Mouse (Mus musculus): ENCODE results near the gene Gm20075. TPM values are rescaled to one million over a fixed set of nuclear protein-coding genes. Genes with fewer than 3 reads are reported as not detected.
"Not testable (repeated sequence)": the region's sequence is repeated elsewhere in the genome, so short reads cannot be mapped to it uniquely, and the experiment has no call there.

Gm20075 gene
- 30.1 and 31.6 TPM in 2 replicates for polyA plus RNA-seq (2015; fragmentation: Nextera tagmentation; extraction: Ambion mirVana)

- H3K4me1 ChIP-seq (replicated peaks); H3K9me3 ChIP-seq; H3K4me3 ChIP-seq; H3K27me3 ChIP-seq; H3K4me2 ChIP-seq; H3K27ac ChIP-seq; ATAC-seq (ENCODE audit: low FRiP score); H3K36me3 ChIP-seq; H3K9ac ChIP-seq: not testable (repeated sequence)
- 90% methylated on average over 3 of the region's 3 CpGs for WGBS
Observed at GRCm38 (mm10) chr13:96081276-96081675, at the start of gene Gm20075. TSS of gene Gm20075 (minus strand) at chr13:96081376.

GRCm38 (mm10) chr13:96129081-96129480 lies 47.9 kb upstream of the Gm20075 start:
- peak overlapping the region; percentile 89 for H3K4me2 ChIP-seq

GRCm38 (mm10) chr13:96126669-96127068 lies 45.5 kb upstream of the Gm20075 start:
- 87% methylated on average over 6 of the region's 6 CpGs for WGBS
- Histone ChIP-seq H3K4me2 (no peak overlapping the region), H3K4me1 (replicated peaks) (peaks cover 26% of the 10 kb centered on the region), H3K4me3 (no peak overlapping the region), H3K9me3 (no peaks in the 10 kb centered on the region), H3K9ac (no peak overlapping the region), H3K27me3 (peaks cover 16% of the 10 kb centered on the region), H3K27ac (no peak overlapping the region), H3K36me3 (no peaks in the 10 kb centered on the region)
- ATAC-seq (ENCODE audit: low FRiP score): no peak

More at GRCm38 (mm10) chr13:96129081-96129480, 47.9 kb upstream of the Gm20075 start:
- H3K27ac ChIP-seq: peak overlapping the region; percentile 92
- H3K9ac ChIP-seq: peak overlapping the region; percentile 75; the same call in 1 of the 2 replicates
- no peaks in the 10 kb centered on the region for H3K9me3 ChIP-seq
- no peaks in the 10 kb centered on the region for H3K36me3 ChIP-seq
- 72% methylated on average over 3 of the region's 3 CpGs for WGBS
- H3K27me3 ChIP-seq: peaks cover 21% of the 10 kb centered on the region
- peaks cover 34% of the 10 kb centered on the region for H3K4me1 ChIP-seq (replicated peaks)
- peak overlapping the region; percentile 60 for H3K4me3 ChIP-seq
- ATAC-seq (ENCODE audit: low FRiP score): no peak

- no peak for ATAC-seq (ENCODE audit: low FRiP score)
- Histone ChIP-seq H3K27ac (no peak overlapping the region), H3K4me2 (no peak overlapping the region), H3K4me3 (no peak overlapping the region), H3K9me3 (no peaks in the 10 kb centered on the region), H3K4me1 (replicated peaks) (peaks cover 13% of the 10 kb centered on the region; the same call in 1 of the 2 replicates), H3K9ac (no peak overlapping the region), H3K27me3 (peaks cover 7% of the 10 kb centered on the region), H3K36me3 (no peaks in the 10 kb centered on the region)
- WGBS: 66% methylated on average over 5 of the region's 5 CpGs
Observed at GRCm38 (mm10) chr13:96125011-96125410, 43.8 kb upstream of the Gm20075 start.

- WGBS: 83% methylated on average over 2 of the region's 2 CpGs
- Histone ChIP-seq H3K4me1 (replicated peaks) (peaks cover 9% of the 10 kb centered on the region), H3K9me3 (no peaks in the 10 kb centered on the region), H3K36me3 (no peaks in the 10 kb centered on the region), H3K4me2 (no peak overlapping the region), H3K27me3 (no peaks in the 10 kb centered on the region), H3K9ac (no peak overlapping the region), H3K4me3 (no peak overlapping the region), H3K27ac (no peak overlapping the region)
- no peak for ATAC-seq (ENCODE audit: low FRiP score)
Observed at GRCm38 (mm10) chr13:96112711-96113110, 31.5 kb upstream of the Gm20075 start.

- peak overlapping the region; percentile 81 for H3K27ac ChIP-seq
- WGBS: 23% methylated on average over 3 of the region's 3 CpGs
- H3K27me3 ChIP-seq: no peaks in the 10 kb centered on the region
- peak; percentile 46; the same call in 1 of the 2 replicates for ATAC-seq (ENCODE audit: low FRiP score)
- no peak overlapping the region for H3K4me2 ChIP-seq
- H3K4me3 ChIP-seq: no peak overlapping the region
- H3K36me3 ChIP-seq: no peaks in the 10 kb centered on the region
- H3K9ac ChIP-seq: no peak overlapping the region
- H3K9me3 ChIP-seq: no peaks in the 10 kb centered on the region
- H3K4me1 ChIP-seq (replicated peaks): peaks cover 9% of the 10 kb centered on the region
Observed at GRCm38 (mm10) chr13:96110767-96111166, 29.6 kb upstream of the Gm20075 start.

GRCm38 (mm10) chr13:96106367-96106766 lies 25.2 kb upstream of the Gm20075 start:
- Histone ChIP-seq H3K27ac (no peak overlapping the region), H3K9ac (no peak overlapping the region), H3K4me2 (no peak overlapping the region), H3K4me3 (no peak overlapping the region), H3K9me3 (no peaks in the 10 kb centered on the region), H3K4me1 (replicated peaks) (peaks cover 6% of the 10 kb centered on the region), H3K36me3 (no peaks in the 10 kb centered on the region), H3K27me3 (no peaks in the 10 kb centered on the region)
- WGBS: 85% methylated on average over 4 of the region's 4 CpGs
- no peak for ATAC-seq (ENCODE audit: low FRiP score)

- no peak overlapping the region for H3K27ac ChIP-seq
- ATAC-seq (ENCODE audit: low FRiP score): no peak
- H3K27me3 ChIP-seq: no peaks in the 10 kb centered on the region
- H3K4me3 ChIP-seq: no peak overlapping the region
- 76% methylated on average over 4 of the region's 4 CpGs for WGBS
- H3K4me1 ChIP-seq (replicated peaks): 0 out of 2 replicates have a peak, but pooled peaks cover 1% of the 10 kb centered on the region
- H3K36me3 ChIP-seq: peaks cover 11% of the 10 kb centered on the region
- H3K9ac ChIP-seq: no peak overlapping the region
- H3K9me3 ChIP-seq: no peaks in the 10 kb centered on the region
- no peak overlapping the region for H3K4me2 ChIP-seq
Observed at GRCm38 (mm10) chr13:96090929-96091328, 9.8 kb upstream of the Gm20075 start.

GRCm38 (mm10) chr13:96085581-96086302 lies 4.6 kb upstream of the Gm20075 start:
- Histone ChIP-seq H3K27me3 (no peaks in the 10 kb centered on the region), H3K36me3 (peaks cover 11% of the 10 kb centered on the region), H3K27ac (no peak overlapping the region), H3K4me2 (no peak overlapping the region), H3K4me1 (replicated peaks) (0 out of 2 replicates have a peak, but pooled peaks cover 3% of the 10 kb centered on the region), H3K9ac (no peak overlapping the region), H3K9me3 (no peaks in the 10 kb centered on the region), H3K4me3 (no peak overlapping the region)
- WGBS: 80% methylated on average over 7 of the region's 7 CpGs
- no peak for ATAC-seq (ENCODE audit: low FRiP score)

- H3K36me3 ChIP-seq; ATAC-seq (ENCODE audit: low FRiP score); H3K4me3 ChIP-seq; H3K27me3 ChIP-seq; H3K4me2 ChIP-seq; H3K27ac ChIP-seq; H3K9me3 ChIP-seq; H3K4me1 ChIP-seq (replicated peaks); H3K9ac ChIP-seq: not testable (repeated sequence)
- WGBS: 95% methylated on average over 1 of the region's 1 CpGs
Observed at GRCm38 (mm10) chr13:96081754-96082153, 578 bp upstream of the Gm20075 start, which contains the start of gene Gm17190. TSS of gene Gm17190 (plus strand) at chr13:96082054.

- WGBS: 48% methylated on average over 8 of the region's 8 CpGs
- no peak overlapping the region for H3K4me2 ChIP-seq
Observed at GRCm38 (mm10) chr13:96073555-96073954, 7.6 kb downstream of the Gm20075 start.

GRCm38 (mm10) chr13:96052755-96053154 lies 28.4 kb downstream of the Gm20075 start:
- Histone ChIP-seq H3K27ac (no peak overlapping the region), H3K4me2 (no peak overlapping the region), H3K36me3 (no peaks in the 10 kb centered on the region), H3K4me1 (replicated peaks) (no peaks in the 10 kb centered on the region), H3K9ac (no peak overlapping the region), H3K4me3 (no peak overlapping the region), H3K27me3 (no peaks in the 10 kb centered on the region), H3K9me3 (no peaks in the 10 kb centered on the region)
- ATAC-seq (ENCODE audit: low FRiP score): no peak
- 85% methylated on average over 3 of the region's 3 CpGs for WGBS

More at GRCm38 (mm10) chr13:96073555-96073954, 7.6 kb downstream of the Gm20075 start:
- ATAC-seq (ENCODE audit: low FRiP score): no peak
- Histone ChIP-seq H3K4me3 (no peak overlapping the region), H3K9me3 (no peaks in the 10 kb centered on the region; the same call in 1 of the 2 replicates), H3K9ac (no peak overlapping the region), H3K27ac (no peak overlapping the region), H3K27me3 (no peaks in the 10 kb centered on the region), H3K36me3 (no peaks in the 10 kb centered on the region), H3K4me1 (replicated peaks) (peaks cover 12% of the 10 kb centered on the region)

- no peak overlapping the region for H3K9ac ChIP-seq
- H3K4me3 ChIP-seq: no peak overlapping the region
- H3K4me1 ChIP-seq (replicated peaks): 0 out of 2 replicates have a peak, but pooled peaks cover 4% of the 10 kb centered on the region
- no peaks in the 10 kb centered on the region for H3K9me3 ChIP-seq
- H3K27me3 ChIP-seq: no peaks in the 10 kb centered on the region
- WGBS: 35% methylated on average over 5 of the region's 5 CpGs
- no peaks in the 10 kb centered on the region for H3K36me3 ChIP-seq
- 0 out of 2 replicates have a peak, but pooled peaks have one; percentile 36 for ATAC-seq (ENCODE audit: low FRiP score)
- no peak overlapping the region for H3K4me2 ChIP-seq
- H3K27ac ChIP-seq: no peak overlapping the region
Observed at GRCm38 (mm10) chr13:96045396-96045795, 35.8 kb downstream of the Gm20075 start.

All from hindbrain, embryonic 13.5 days (tissue).